Mouse (Mus musculus): ENCODE measurements around the gene Wwox. TPM values are rescaled to one million over a fixed set of nuclear protein-coding genes. Genes with fewer than 3 reads are reported as not detected.

Gene Wwox
- polyA plus RNA-seq, 1 experiment from 2014 or later = 13.7 TPM

DNA sequence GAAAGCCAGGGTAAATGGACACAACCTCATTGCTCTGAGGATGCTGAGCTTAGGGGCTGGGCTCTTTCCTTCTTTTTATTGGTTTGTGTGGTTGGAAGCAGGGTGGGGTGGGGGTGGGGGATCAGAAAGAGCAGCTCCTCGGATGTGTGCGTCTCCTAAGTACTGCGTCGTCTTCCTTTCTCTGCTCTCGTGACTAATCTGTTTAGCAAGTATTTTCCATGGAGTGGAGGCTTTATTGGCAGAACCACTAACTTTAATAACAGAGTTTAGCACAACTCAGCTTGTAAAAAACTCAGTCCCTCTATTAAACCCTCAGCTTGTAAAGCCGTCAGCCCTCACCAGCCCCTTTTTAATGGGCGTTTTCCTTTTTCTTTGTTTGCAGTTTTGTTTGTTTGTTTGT, 762.3 kb downstream of the Wwox start:
- Histone ChIP-seq H3K9me3 (replicated peaks) (no peaks in the 10 kb centered on the region), H3K27me3 (peaks cover 7% of the 10 kb centered on the region), H3K4me2 (replicated peaks) (no peak overlapping the region), H3K4me1 (peaks cover 15% of the 10 kb centered on the region; the same call in 1 of the 2 replicates), H3K9ac (no peak overlapping the region), H3K4me3 (replicated peaks) (no peak overlapping the region), H3K27ac (replicated peaks) (no peak overlapping the region), H3K36me3 (no peaks in the 10 kb centered on the region)
- WGBS = 31% methylated on average over 7 of the region's 7 CpGs
- ATAC-seq (ENCODE audit: insufficient number of reproducible peaks, low FRiP score, low TSS enrichment, low read depth) = no peak

DNA sequence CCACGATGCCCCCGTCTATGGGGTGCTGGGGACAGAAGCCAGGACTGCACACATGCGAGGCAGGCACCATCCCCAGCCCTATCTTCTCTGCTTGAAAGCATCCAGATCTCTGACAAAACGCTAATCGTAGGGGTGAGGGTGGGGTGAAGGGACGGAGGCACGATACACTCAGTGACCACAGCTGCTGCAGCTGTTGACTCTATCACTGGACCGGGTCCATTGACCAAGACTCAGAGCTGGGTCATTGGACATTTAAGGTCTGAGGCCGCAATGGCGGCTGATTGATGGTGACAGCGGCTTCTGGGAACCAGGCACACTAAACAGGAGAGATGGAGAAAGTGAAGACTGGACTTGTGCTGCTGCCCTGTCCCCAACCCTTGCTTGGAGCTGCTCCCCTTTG, 768.0 kb downstream of the Wwox start:
- Histone ChIP-seq H3K9me3 (replicated peaks) (no peaks in the 10 kb centered on the region), H3K27ac (replicated peaks) (no peak overlapping the region), H3K4me2 (replicated peaks) (no peak overlapping the region), H3K36me3 (no peaks in the 10 kb centered on the region), H3K9ac (no peak overlapping the region), H3K27me3 (peaks cover 3% of the 10 kb centered on the region; the same call in 1 of the 2 replicates), H3K4me1 (peaks cover 22% of the 10 kb centered on the region), H3K4me3 (replicated peaks) (no peak overlapping the region)
- WGBS = 90% methylated on average over 11 of the region's 11 CpGs
- ATAC-seq (ENCODE audit: insufficient number of reproducible peaks, low FRiP score, low TSS enrichment, low read depth) = no peak

DNA sequence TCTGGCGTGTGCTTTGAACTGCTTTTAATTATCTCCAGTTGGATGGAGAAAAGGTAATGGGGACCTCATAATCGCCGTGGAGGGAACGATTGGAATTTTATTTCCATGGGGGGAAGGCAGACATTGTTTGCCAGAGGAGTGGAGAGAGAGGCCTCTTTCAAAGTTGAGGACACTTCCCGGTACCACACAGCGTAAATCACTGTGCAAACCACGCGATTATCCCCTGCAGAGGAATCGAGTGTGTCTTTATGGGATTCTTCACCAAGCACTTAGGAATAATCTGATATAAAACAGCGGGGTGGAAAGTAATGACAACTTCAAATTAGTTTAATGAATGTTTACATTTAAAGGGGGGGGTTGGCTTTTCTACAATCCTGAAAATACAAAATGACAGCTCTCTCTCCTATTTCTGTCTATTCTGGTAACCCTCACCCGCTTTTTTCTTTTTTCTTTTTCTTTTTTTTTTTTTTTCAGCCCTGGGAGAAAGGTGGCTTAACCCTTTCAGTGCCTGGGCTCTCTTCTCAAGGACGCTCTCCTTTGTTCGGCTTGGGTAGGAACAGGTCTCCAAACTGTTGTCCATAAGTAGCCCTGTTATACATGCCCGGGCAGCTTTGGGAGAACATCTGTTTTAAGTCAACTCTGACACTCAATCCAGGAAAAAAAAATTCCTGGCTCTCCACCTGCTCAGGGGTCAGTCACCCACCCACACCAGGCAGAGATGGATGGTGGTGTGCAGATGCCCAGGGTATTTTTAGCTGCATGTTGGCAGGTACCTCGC, 769.1 kb downstream of the Wwox start:
- ATAC-seq (ENCODE audit: insufficient number of reproducible peaks, low FRiP score, low TSS enrichment, low read depth) = no peak
- H3K4me1 ChIP-seq = peaks cover 22% of the 10 kb centered on the region
- H3K27ac ChIP-seq (replicated peaks) = 0 out of 2 replicates have a peak overlapping the region, but pooled peaks have one; percentile 22
- WGBS = 20% methylated on average over 15 of the region's 15 CpGs
- peaks cover 6% of the 10 kb centered on the region; the same call in 1 of the 2 replicates for H3K27me3 ChIP-seq
- H3K9me3 ChIP-seq (replicated peaks) = no peaks in the 10 kb centered on the region
- no peak overlapping the region; the same call in 1 of the 2 replicates for H3K4me2 ChIP-seq (replicated peaks)
- no peak overlapping the region for H3K9ac ChIP-seq
- no peaks in the 10 kb centered on the region for H3K36me3 ChIP-seq
- no peak overlapping the region for H3K4me3 ChIP-seq (replicated peaks)

DNA sequence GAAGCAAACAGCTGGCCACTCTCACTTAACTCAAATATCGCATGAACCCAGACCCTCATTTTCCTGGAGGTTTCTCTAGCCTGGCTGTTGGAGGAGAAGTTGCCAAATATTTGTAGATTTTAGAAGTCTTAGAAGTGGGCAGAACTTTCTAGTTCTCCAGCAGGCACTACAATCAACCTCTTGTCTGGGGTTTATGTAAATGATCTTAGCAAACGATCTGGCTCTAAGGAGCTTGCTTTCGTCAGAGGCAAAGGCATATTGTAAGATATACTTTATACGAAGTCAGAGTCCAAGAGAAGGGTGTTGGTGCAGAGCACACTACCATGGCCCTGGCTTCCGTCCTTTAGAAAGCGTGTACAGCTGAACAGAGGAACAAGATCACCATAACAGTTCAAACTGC, 770.6 kb downstream of the Wwox start:
- H3K4me3 ChIP-seq (replicated peaks) = no peak overlapping the region
- no peaks in the 10 kb centered on the region for H3K36me3 ChIP-seq
- peaks cover 22% of the 10 kb centered on the region for H3K4me1 ChIP-seq
- H3K27me3 ChIP-seq = peaks cover 12% of the 10 kb centered on the region; the same call in 1 of the 2 replicates
- H3K9me3 ChIP-seq (replicated peaks) = no peaks in the 10 kb centered on the region
- 48% methylated on average over 6 of the region's 6 CpGs for WGBS
- no peak overlapping the region for H3K4me2 ChIP-seq (replicated peaks)
- ATAC-seq (ENCODE audit: insufficient number of reproducible peaks, low FRiP score, low TSS enrichment, low read depth) = no peak
- H3K27ac ChIP-seq (replicated peaks) = no peak overlapping the region
- no peak overlapping the region for H3K9ac ChIP-seq

DNA sequence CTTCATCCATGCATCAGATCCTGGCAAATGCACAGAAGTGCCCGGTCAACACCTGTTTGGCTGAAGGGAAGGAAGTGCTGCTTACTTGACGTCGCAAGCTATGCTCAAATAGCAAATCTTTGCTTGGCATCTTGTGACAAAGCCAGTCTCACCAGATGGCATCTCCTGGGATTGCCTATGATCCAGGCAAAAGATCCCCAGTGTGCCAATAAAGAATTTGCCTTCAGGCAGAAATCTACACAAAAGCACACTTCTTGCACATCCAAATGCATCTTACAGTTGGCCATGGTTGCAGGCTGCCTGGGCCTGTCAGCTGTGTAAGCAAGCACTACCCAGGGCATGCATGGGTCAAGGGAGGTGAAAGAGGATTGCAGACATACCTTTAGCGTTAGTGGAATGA, 773.7 kb downstream of the Wwox start:
- Histone ChIP-seq H3K4me2 (replicated peaks) (no peak overlapping the region), H3K9me3 (replicated peaks) (no peaks in the 10 kb centered on the region), H3K27ac (replicated peaks) (no peak overlapping the region), H3K36me3 (no peaks in the 10 kb centered on the region), H3K4me1 (peaks cover 26% of the 10 kb centered on the region), H3K27me3 (peaks cover 12% of the 10 kb centered on the region; the same call in 1 of the 2 replicates), H3K9ac (no peak overlapping the region), H3K4me3 (replicated peaks) (no peak overlapping the region)
- ATAC-seq (ENCODE audit: insufficient number of reproducible peaks, low FRiP score, low TSS enrichment, low read depth) = no peak
- 66% methylated on average over 4 of the region's 4 CpGs for WGBS

DNA sequence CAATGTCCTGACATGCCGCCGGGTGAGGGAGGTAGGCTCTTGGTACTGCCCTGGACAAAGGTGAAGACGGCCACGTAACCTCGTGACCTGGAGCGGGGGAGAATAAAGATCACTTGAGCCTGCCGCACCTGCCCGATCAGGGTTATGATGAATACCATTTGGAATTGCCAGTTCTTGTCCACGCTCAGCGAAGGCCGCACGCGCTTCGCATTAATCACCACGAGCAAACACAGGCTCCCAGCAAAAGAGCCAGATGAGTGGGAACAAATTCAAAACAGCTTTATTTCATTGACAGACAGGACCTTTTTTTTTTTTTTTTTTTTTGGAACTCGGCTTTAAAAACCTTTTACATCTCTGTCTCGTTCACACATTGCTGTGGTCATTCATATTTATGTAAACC, 775.4 kb downstream of the Wwox start:
- Histone ChIP-seq H3K4me1 (0 out of 2 replicates have a peak, but pooled peaks cover 9% of the 10 kb centered on the region), H3K27ac (replicated peaks) (no peak overlapping the region), H3K27me3 (peaks cover 12% of the 10 kb centered on the region; the same call in 1 of the 2 replicates), H3K9me3 (replicated peaks) (no peaks in the 10 kb centered on the region), H3K9ac (no peak overlapping the region), H3K36me3 (no peaks in the 10 kb centered on the region), H3K4me2 (replicated peaks) (no peak overlapping the region), H3K4me3 (replicated peaks) (no peak overlapping the region)
- WGBS = 48% methylated on average over 17 of the region's 17 CpGs
- no peak for ATAC-seq (ENCODE audit: insufficient number of reproducible peaks, low FRiP score, low TSS enrichment, low read depth)

DNA sequence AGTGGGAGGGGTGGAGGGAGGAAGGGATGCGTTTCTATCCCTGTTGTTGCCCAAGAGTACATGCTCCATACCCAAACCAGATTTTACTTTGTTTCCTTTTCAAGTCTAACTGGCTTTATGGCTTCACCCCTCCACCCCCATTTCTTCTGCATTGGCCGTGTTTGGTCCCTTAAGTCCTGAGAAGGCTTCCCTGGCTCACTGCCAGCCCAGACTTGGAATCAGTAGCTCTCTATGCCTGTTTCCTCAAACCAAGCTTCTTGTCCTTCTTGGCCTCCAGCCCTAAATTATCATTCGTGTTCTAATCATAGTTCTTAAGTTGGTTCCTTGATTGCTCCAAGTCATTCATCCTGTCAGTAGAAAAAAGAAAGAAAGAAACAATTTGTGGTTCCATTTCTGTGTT, 777.3 kb downstream of the Wwox start:
- 0 out of 2 replicates have a peak, but pooled peaks cover 6% of the 10 kb centered on the region for H3K4me1 ChIP-seq
- H3K27ac ChIP-seq (replicated peaks) = no peak overlapping the region
- H3K27me3 ChIP-seq = peaks cover 12% of the 10 kb centered on the region; the same call in 1 of the 2 replicates
- no peak overlapping the region for H3K4me3 ChIP-seq (replicated peaks)
- no peaks in the 10 kb centered on the region for H3K9me3 ChIP-seq (replicated peaks)
- no peak overlapping the region for H3K4me2 ChIP-seq (replicated peaks)
- ATAC-seq (ENCODE audit: insufficient number of reproducible peaks, low FRiP score, low TSS enrichment, low read depth) = no peak
- WGBS = 38% methylated on average over 3 of the region's 3 CpGs
- H3K36me3 ChIP-seq = no peaks in the 10 kb centered on the region
- no peak overlapping the region for H3K9ac ChIP-seq

DNA sequence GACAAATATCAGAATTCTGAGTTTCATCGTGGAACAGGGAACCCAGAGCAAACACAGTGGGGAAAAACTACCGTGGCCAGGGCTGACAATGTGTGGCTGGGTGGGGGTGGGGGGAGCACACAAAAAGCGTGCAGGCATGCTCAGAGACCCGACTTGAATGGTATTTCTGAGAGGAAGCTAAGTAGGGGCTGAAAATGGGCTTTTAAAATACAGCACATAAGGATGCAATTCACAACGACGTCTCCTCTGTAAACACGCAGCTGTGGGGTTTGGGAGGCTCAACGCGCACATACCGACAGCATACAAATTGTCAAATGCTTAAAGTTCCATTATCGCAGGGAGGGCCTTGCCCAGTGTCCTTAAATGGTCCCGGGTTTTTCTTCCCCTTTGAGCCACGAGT, 783.1 kb downstream of the Wwox start:
- Histone ChIP-seq H3K36me3 (no peaks in the 10 kb centered on the region), H3K4me2 (replicated peaks) (no peak overlapping the region), H3K9ac (no peak overlapping the region), H3K27ac (replicated peaks) (no peak overlapping the region), H3K9me3 (replicated peaks) (no peaks in the 10 kb centered on the region), H3K27me3 (no peaks in the 10 kb centered on the region), H3K4me1 (peaks cover 12% of the 10 kb centered on the region), H3K4me3 (replicated peaks) (no peak overlapping the region)
- WGBS = 35% methylated on average over 13 of the region's 13 CpGs
- ATAC-seq (ENCODE audit: insufficient number of reproducible peaks, low FRiP score, low TSS enrichment, low read depth) = no peak

DNA sequence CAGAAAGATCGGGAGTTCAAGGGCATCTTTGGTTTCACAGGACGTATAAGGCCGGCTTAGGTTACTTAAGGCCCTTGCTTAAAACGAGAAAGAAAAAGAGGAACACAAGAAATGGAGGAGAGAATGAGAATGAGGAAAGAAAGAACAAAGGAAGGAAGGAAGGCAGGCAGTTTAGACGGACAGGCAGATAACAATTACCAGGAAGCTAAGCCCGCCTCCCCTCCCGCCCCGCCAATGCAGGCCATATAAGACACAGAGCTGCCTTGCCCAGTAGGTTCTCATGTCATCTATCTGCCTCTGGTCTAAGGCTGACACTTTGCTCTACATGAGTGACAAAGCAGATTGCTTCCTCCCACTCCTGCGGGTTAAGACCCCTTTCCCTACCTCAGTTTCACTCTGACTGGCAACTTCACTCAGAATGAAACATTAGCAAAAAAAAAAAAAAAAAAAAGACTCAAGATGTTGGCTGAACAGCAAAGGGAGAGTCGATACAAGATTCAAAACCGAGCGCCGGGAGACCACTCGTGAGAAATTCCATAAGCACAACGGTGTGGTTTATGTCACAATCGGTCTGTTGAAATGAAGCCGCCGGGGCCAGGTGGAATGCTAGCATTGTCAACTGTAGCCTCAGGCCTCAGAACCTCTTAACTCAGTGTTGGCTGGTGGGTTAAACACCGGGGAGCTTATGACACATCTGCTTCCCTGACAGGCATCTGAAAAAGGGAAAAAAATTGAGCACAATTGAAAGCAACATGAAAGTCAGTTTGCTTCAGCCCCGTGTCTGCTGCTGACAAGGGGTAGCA, 787.5 kb downstream of the Wwox start:
- Histone ChIP-seq H3K36me3 (no peaks in the 10 kb centered on the region), H3K4me2 (replicated peaks) (no peak overlapping the region), H3K9me3 (replicated peaks) (no peaks in the 10 kb centered on the region), H3K27ac (replicated peaks) (no peak overlapping the region), H3K4me3 (replicated peaks) (no peak overlapping the region), H3K4me1 (peaks cover 23% of the 10 kb centered on the region), H3K9ac (no peak overlapping the region), H3K27me3 (no peaks in the 10 kb centered on the region)
- no peak for ATAC-seq (ENCODE audit: insufficient number of reproducible peaks, low FRiP score, low TSS enrichment, low read depth)
- WGBS = 47% methylated on average over 20 of the region's 20 CpGs

DNA sequence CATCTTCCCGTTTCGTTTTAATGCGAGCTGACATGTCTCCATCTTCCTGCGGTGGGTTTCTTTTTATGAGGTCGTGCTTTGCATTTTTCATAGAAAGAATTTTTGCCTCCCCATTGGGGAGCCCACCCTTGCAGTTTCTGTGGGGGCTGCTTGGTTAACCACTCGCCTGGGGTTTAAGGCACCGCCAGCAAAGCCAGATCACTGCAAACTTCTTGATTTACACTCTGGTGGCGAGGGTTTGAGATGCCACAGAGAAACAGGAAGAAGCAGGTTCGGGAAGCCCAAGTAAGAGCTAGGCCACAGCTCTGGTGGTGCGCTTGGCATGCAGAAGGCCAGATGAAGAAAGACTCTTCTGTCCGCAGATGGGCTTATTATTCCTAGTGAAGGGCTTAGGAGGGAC, 789.4 kb downstream of the Wwox start:
- H3K9me3 ChIP-seq (replicated peaks) = no peaks in the 10 kb centered on the region
- no peaks in the 10 kb centered on the region for H3K36me3 ChIP-seq
- H3K4me1 ChIP-seq = peaks cover 16% of the 10 kb centered on the region
- no peak for ATAC-seq (ENCODE audit: insufficient number of reproducible peaks, low FRiP score, low TSS enrichment, low read depth)
- H3K9ac ChIP-seq = no peak overlapping the region
- WGBS = 54% methylated on average over 11 of the region's 11 CpGs
- H3K27ac ChIP-seq (replicated peaks) = no peak overlapping the region
- H3K4me3 ChIP-seq (replicated peaks) = no peak overlapping the region
- H3K4me2 ChIP-seq (replicated peaks) = no peak overlapping the region
- no peaks in the 10 kb centered on the region for H3K27me3 ChIP-seq

DNA sequence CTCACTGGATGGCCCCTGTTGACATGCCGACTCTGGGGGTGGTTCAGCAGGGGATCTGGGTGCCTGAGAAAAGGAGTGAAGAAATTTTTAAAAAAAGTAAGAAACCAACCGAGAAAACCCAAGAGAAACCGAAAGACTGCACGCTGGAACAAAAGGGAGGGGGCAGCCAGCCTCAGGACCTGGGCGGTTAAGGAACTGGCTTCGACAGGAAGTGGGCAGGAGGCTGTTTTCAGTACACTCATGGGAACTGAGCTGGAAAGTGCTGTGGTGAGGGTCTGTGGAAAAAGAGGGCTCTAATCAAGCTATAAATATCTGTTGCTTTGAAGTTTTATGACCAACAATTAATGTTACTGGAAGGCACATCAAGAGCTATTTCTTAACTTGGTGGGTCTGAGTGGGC, 794.6 kb downstream of the Wwox start:
- Histone ChIP-seq H3K9ac (no peak overlapping the region), H3K36me3 (no peaks in the 10 kb centered on the region), H3K4me2 (replicated peaks) (no peak overlapping the region), H3K4me1 (0 out of 2 replicates have a peak, but pooled peaks cover 10% of the 10 kb centered on the region), H3K4me3 (replicated peaks) (no peak overlapping the region), H3K27me3 (no peaks in the 10 kb centered on the region), H3K27ac (replicated peaks) (no peak overlapping the region), H3K9me3 (replicated peaks) (no peaks in the 10 kb centered on the region)
- no peak for ATAC-seq (ENCODE audit: insufficient number of reproducible peaks, low FRiP score, low TSS enrichment, low read depth)
- WGBS = 61% methylated on average over 6 of the region's 6 CpGs

Data from embryonic facial prominence, embryonic 15.5 days (tissue).